Mouse (Mus musculus) lung, adult 2 months (tissue): ENCODE data around the gene Hist1h4a.

ENCODE experiments used
- CTCF ChIP-seq: fragments of 200-500 bp; IDR thresholded peaks from 2 replicates; pipeline ENCODE4 v1.5.1; 2011; ENCODE audit warnings: mild to moderate bottlenecking, low read length, control low read depth; ENCODE audit not compliant: insufficient read depth
- POLR2A ChIP-seq: fragments of 200-500 bp; IDR thresholded peaks from 2 replicates; pipeline ENCODE4 v1.6.1; 2011; ENCODE audit warnings: low read depth, mild to moderate bottlenecking, control low read depth, low read length, borderline replicate concordance; ENCODE audit errors: extremely low read depth

DNA sequence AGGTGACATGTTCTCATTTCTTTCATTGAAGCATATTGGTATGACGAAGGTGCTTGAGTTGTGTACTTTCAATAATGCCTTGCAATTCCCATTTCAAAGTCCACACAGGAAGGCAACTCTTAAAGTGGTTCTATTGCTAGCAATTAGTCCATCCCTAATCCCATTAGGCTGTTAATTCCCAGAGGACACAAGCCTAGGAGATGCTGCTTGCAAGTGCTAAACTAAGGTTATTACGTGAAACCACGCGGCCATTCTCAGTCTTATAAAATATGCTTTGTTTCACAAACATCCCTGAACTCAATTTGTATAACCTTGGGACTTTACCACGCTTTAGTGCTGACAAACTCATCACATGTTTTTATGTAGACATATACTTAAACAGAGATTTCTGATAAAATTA is 23.9 kb downstream of the Hist1h4a start:
- no peak for TF ChIP-seq CTCF
- TF ChIP-seq POLR2A: no peak
